Comparison of ENCODE assay signal across 18 mouse cellular contexts in the genomic region with DNA sequence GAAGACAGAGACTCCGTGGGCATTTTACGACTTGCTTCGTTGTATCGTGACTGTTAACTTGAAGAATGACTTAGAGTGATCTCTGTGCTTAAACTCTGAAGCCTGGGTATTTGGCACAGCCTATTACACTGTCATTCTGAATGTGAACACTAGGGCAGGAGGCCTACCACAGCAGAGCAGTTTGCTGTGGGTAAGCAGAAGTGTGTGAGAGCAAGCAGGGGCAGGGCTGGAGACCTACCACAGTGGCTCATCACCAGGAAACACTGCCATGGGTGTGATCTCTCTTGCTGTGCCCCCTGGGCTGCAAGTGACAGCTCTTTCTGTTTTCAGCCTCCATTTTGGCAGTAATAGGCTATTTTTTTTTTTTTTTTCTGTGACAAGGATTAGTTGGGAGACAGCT. TPM values are rescaled to one million over a fixed set of nuclear protein-coding genes. Genes with fewer than 3 reads are reported as not detected.
DNase-seq lines count a peak whose midpoint lies in the region; ATAC-seq lines count a peak whose summit lies in the region.
"Had no signal": no experiment of that assay in that cellular context is flagged by ENCODE, and none has a peak within 500 bp of the region (broad histone marks: within the 10 kb centered on the region; RNA-seq: fewer than 3 reads in every experiment).

No protein-coding gene starts in this region.

- ATAC-seq in embryonic facial prominence, embryonic 14.5 days (ENCODE audit: low read depth): peak; percentile 60; the same call in 1 of the 2 replicates
- ATAC-seq in kidney, embryonic 14.5 days (ENCODE audit: low FRiP score, low TSS enrichment): peak; percentile 68
- ATAC-seq in neural tube, embryonic 11.5 days (ENCODE audit: insufficient read depth, low FRiP score, low TSS enrichment): 0 out of 2 replicates have a peak, but pooled peaks have one; percentile 48
- ATAC-seq: liver, postnatal 0 days had no signal

- DNase-seq in embryonic facial prominence, embryonic 14.5 days (ENCODE audit: low spot score): peak; percentile 19
- DNase-seq in embryonic facial prominence, embryonic 10.5 days (ENCODE audit: low spot score): no peak
- no peak for DNase-seq in kidney, postnatal 14 days
- DNase-seq in neural tube, embryonic 11.5 days (ENCODE audit: low spot score): no peak
- no peak for DNase-seq in neural tube, embryonic 10.5 days (ENCODE audit: extremely low spot score, low spot score)
- DNase-seq in adrenal gland, adult 18-20 months (ENCODE audit: low spot score in 2 of 2): no peak
- no peak for DNase-seq in testis, postnatal 10 days (ENCODE audit: low spot score)
- DNase-seq: cerebellum, adult 9-10 months; heart, postnatal 14 days; kidney, adult 11 months; liver, postnatal 0 days; retina, postnatal 1 day had no signal

- H3K9ac ChIP-seq in embryonic facial prominence, embryonic 14.5 days (ENCODE audit: low read depth, low read length): no peak overlapping the region
- no peak overlapping the region for H3K9ac ChIP-seq in kidney, embryonic 14.5 days (ENCODE audit: low read depth, low read length)
- no peak overlapping the region for H3K9ac ChIP-seq in neural tube, embryonic 11.5 days (ENCODE audit: low read length)
- H3K9ac ChIP-seq: embryonic facial prominence, embryonic 12.5 days; limb, embryonic 12.5 days; liver, postnatal 0 days; midbrain, embryonic 12.5 days had no signal

- H3K4me2 ChIP-seq in embryonic facial prominence, embryonic 14.5 days (ENCODE audit: low read depth, low read length): no peak overlapping the region
- H3K4me2 ChIP-seq in kidney, embryonic 14.5 days (replicated peaks; ENCODE audit: low read depth, low read length): no peak overlapping the region
- H3K4me2 ChIP-seq in neural tube, embryonic 11.5 days (ENCODE audit: low read depth): no peak overlapping the region
- H3K4me2 ChIP-seq: embryonic facial prominence, embryonic 12.5 days; limb, embryonic 12.5 days; midbrain, embryonic 12.5 days had no signal

- no peaks in the 10 kb centered on the region for H3K4me1 ChIP-seq in embryonic facial prominence, embryonic 14.5 days (ENCODE audit: control insufficient read depth, insufficient read depth, low read length)
- no peaks in the 10 kb centered on the region for H3K4me1 ChIP-seq in embryonic facial prominence, embryonic 10.5 days
- H3K4me1 ChIP-seq in kidney, embryonic 14.5 days (ENCODE audit: control insufficient read depth, insufficient read depth, low read length): no peaks in the 10 kb centered on the region; the same call in 1 of the 2 replicates
- H3K4me1 ChIP-seq in neural tube, embryonic 11.5 days (ENCODE audit: control insufficient read depth, insufficient read depth, low read length): no peaks in the 10 kb centered on the region
- H3K4me1 ChIP-seq: embryonic facial prominence, embryonic 12.5 days; limb, embryonic 12.5 days; midbrain, embryonic 12.5 days had no signal

- H3K27ac ChIP-seq in embryonic facial prominence, embryonic 14.5 days (replicated peaks; ENCODE audit: low read depth, low read length): no peak overlapping the region
- H3K27ac ChIP-seq in embryonic facial prominence, embryonic 10.5 days (replicated peaks): no peak overlapping the region
- H3K27ac ChIP-seq in kidney, embryonic 14.5 days (ENCODE audit: low read depth, low read length): no peak overlapping the region
- no peak overlapping the region for H3K27ac ChIP-seq in neural tube, embryonic 11.5 days (ENCODE audit: low read depth, low read length)
- H3K27ac ChIP-seq: embryonic facial prominence, embryonic 12.5 days; limb, embryonic 12.5 days; midbrain, embryonic 12.5 days had no signal

- H3K36me3 ChIP-seq in embryonic facial prominence, embryonic 14.5 days (ENCODE audit: control insufficient read depth, insufficient read depth, low read length): no peaks in the 10 kb centered on the region
- H3K36me3 ChIP-seq in embryonic facial prominence, embryonic 10.5 days (replicated peaks): no peaks in the 10 kb centered on the region
- no peaks in the 10 kb centered on the region for H3K36me3 ChIP-seq in kidney, embryonic 14.5 days (ENCODE audit: control insufficient read depth, insufficient read depth, low read length)
- no peaks in the 10 kb centered on the region for H3K36me3 ChIP-seq in neural tube, embryonic 11.5 days (ENCODE audit: control insufficient read depth, insufficient read depth, low read length)
- H3K36me3 ChIP-seq: embryonic facial prominence, embryonic 12.5 days; limb, embryonic 12.5 days; midbrain, embryonic 12.5 days had no signal

- 0 out of 2 replicates have a peak, but pooled peaks cover 2% of the 10 kb centered on the region for H3K27me3 ChIP-seq in embryonic facial prominence, embryonic 14.5 days (replicated peaks; ENCODE audit: control insufficient read depth, insufficient read depth, low read length)
- H3K27me3 ChIP-seq in embryonic facial prominence, embryonic 10.5 days (replicated peaks; ENCODE audit: low read depth, poor library complexity, severe bottlenecking): no peaks in the 10 kb centered on the region
- H3K27me3 ChIP-seq in kidney, embryonic 14.5 days (ENCODE audit: control insufficient read depth, insufficient read depth, low read length): no peaks in the 10 kb centered on the region
- no peaks in the 10 kb centered on the region for H3K27me3 ChIP-seq in neural tube, embryonic 11.5 days (ENCODE audit: control insufficient read depth, insufficient read depth, low read length)
- H3K27me3 ChIP-seq: embryonic facial prominence, embryonic 12.5 days; limb, embryonic 12.5 days; midbrain, embryonic 12.5 days had no signal

- no peaks in the 10 kb centered on the region for H3K9me3 ChIP-seq in embryonic facial prominence, embryonic 14.5 days (ENCODE audit: control insufficient read depth, low read length)
- H3K9me3 ChIP-seq in embryonic facial prominence, embryonic 10.5 days: no peaks in the 10 kb centered on the region
- no peaks in the 10 kb centered on the region for H3K9me3 ChIP-seq in kidney, embryonic 14.5 days (ENCODE audit: control insufficient read depth, low read length)
- no peaks in the 10 kb centered on the region for H3K9me3 ChIP-seq in neural tube, embryonic 11.5 days (ENCODE audit: control insufficient read depth, low read length)
- H3K9me3 ChIP-seq: embryonic facial prominence, embryonic 12.5 days; limb, embryonic 12.5 days; midbrain, embryonic 12.5 days had no signal

- no peak overlapping the region for H3K4me3 ChIP-seq in embryonic facial prominence, embryonic 14.5 days (ENCODE audit: low read depth, low read length)
- no peak overlapping the region for H3K4me3 ChIP-seq in embryonic facial prominence, embryonic 10.5 days
- no peak overlapping the region for H3K4me3 ChIP-seq in kidney, embryonic 14.5 days (ENCODE audit: low read length)
- H3K4me3 ChIP-seq in neural tube, embryonic 11.5 days (ENCODE audit: low read depth, low read length): no peak overlapping the region
- H3K4me3 ChIP-seq: embryonic facial prominence, embryonic 12.5 days; limb, embryonic 12.5 days; midbrain, embryonic 12.5 days had no signal

- 78% methylated on average over 4 of the region's 4 CpGs for WGBS in embryonic facial prominence, embryonic 14.5 days
- 85% methylated on average over 4 of the region's 4 CpGs for WGBS in embryonic facial prominence, embryonic 10.5 days
- 5% methylated on average over 4 of the region's 4 CpGs for WGBS in kidney, embryonic 14.5 days
- WGBS in neural tube, embryonic 11.5 days: 15% methylated on average over 4 of the region's 4 CpGs

RNA-seq across cellular contexts. Expression of a gene that starts 39.7 kb away (rescaled TPM):
- polyA plus RNA-seq in embryonic facial prominence, embryonic 14.5 days (2014; fragmentation: Nextera tagmentation; extraction: Ambion mirVana): 1.1 and 1.9 TPM in 2 replicates
- 0.26 and 0.30 TPM in 2 replicates for polyA plus RNA-seq in embryonic facial prominence, embryonic 10.5 days (2016; fragmentation: Nextera tagmentation; extraction: Ambion mirVana)
- 0.43 and 0.63 TPM in 2 replicates for polyA plus RNA-seq in kidney, embryonic 14.5 days (2014; fragmentation: Nextera tagmentation; extraction: Ambion mirVana)
- polyA plus RNA-seq in neural tube, embryonic 11.5 days (2014; fragmentation: Nextera tagmentation; extraction: Ambion mirVana): 0.39 TPM in 1 of 2 replicates, not detected in the other
- total RNA-seq in adrenal gland, adult 18-20 months (2021): not detected
- total RNA-seq: ES-E14; granulocyte monocyte progenitor cell, adult 5-6 weeks; heart, postnatal 14 days had no signal
- polyA plus RNA-seq: liver, postnatal 0 days had no signal
